Mouse (Mus musculus): ENCODE data around the gene Gm21746. TPM values are rescaled to one million over a fixed set of nuclear protein-coding genes. Genes with fewer than 3 reads are reported as not detected.
"Not testable (repeated sequence)": the region's sequence is repeated elsewhere in the genome, so short reads cannot be mapped to it uniquely, and the experiment has no call there.

Gene Gm21746
- total RNA-seq (2014; rRNA removed) (not detected in 2 replicates), polyA plus RNA-seq (2015; fragmentation: Nextera tagmentation; extraction: Ambion mirVana) (not detected in 2 replicates)

DNA sequence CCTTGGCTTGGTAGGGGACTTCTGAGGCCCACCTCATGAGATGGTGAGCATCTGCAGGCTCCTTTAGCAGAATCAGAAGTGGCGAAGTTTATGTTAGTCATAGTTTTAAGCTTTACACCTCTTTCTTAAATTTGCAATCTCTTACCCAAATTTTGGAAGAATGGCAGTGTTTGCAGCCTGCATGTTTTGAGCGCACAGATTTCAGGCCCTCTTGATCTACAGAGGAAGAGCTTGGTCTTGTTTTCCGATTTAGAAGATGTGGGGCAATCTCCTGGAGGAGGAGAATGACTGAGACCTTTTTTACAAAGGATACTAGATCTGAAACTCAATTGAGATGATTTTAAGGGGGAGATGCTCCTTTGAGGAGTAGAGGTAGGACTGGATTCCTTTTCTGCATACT, at the start of gene Gm21746:
Gene Gm21746 (minus strand): TSS at position 101 of the 400 bp plus-strand sequence.
- H3K27me3 ChIP-seq (ENCODE audit: insufficient read depth, low read length); H3K9ac ChIP-seq (replicated peaks; ENCODE audit: low read length, poor library complexity, severe bottlenecking): not testable (repeated sequence)
- 71% methylated on average over 2 of the region's 3 CpGs for WGBS

DNA sequence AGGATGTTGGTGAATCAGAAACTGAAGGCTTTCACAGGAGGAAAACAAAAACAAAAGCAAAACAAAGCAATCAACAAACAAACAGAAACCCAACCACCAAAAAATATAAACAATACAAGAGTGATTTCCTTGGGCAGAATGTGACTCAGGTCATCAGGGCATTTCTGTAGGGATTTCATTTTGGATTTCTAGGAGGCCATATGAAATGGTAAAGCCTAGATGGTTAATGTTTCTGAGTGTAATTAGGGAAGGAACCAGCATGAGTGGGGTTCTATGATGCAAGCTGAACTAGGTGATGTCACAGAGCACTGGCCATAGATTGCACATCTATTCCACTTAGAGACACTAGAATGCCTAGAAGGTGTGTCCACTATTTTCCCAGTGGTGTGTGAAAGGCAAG, 29.0 kb upstream of the Gm21746 start, which contains the start of gene Gm20873:
Gene Gm20873 (plus strand): TSS at position 301 of the 400 bp plus-strand sequence.
- not testable (repeated sequence) for H3K27me3 ChIP-seq (ENCODE audit: insufficient read depth, low read length); H3K27ac ChIP-seq (ENCODE audit: low read depth, low read length); H3K9me3 ChIP-seq (ENCODE audit: low read length); ATAC-seq (ENCODE audit: low FRiP score); H3K4me3 ChIP-seq (ENCODE audit: low read depth, low read length); H3K36me3 ChIP-seq (ENCODE audit: insufficient read depth, low read length); H3K4me1 ChIP-seq (ENCODE audit: insufficient read depth, low read length); DNase-seq (ENCODE audit: low spot score); H3K9ac ChIP-seq (replicated peaks; ENCODE audit: low read length, poor library complexity, severe bottlenecking); H3K4me2 ChIP-seq (ENCODE audit: low read depth, low read length, poor library complexity, severe bottlenecking)

More for the DNA sequence above, at the start of gene Gm21746:
- H3K4me1 ChIP-seq (ENCODE audit: insufficient read depth, low read length); H3K9me3 ChIP-seq (ENCODE audit: low read length); DNase-seq (ENCODE audit: low spot score); H3K4me3 ChIP-seq (ENCODE audit: low read depth, low read length); H3K27ac ChIP-seq (ENCODE audit: low read depth, low read length); H3K4me2 ChIP-seq (ENCODE audit: low read depth, low read length, poor library complexity, severe bottlenecking); ATAC-seq (ENCODE audit: low FRiP score); H3K36me3 ChIP-seq (ENCODE audit: insufficient read depth, low read length): not testable (repeated sequence)

Other genes starting within 250 kb of the Gm21746 start
- gene Gm20873, start 29.1 kb upstream of the Gm21746 start, total RNA-seq (2014; rRNA removed), result not detected in 2 replicates
- gene Gm20873, start 29.1 kb upstream of the Gm21746 start, polyA plus RNA-seq (2015; fragmentation: Nextera tagmentation; extraction: Ambion mirVana), result not detected in 2 replicates

All from midbrain, postnatal 0 days (tissue).